Mouse (Mus musculus) adrenal gland (tissue): Measurements from ENCODE around the gene Pde4a.

Source experiments
- intact Hi-C: fragments of 180-260 bp; cut with DNase I; formaldehyde crosslinking; loops from one replicate; pipeline ENCODE4 v1.15.1; 2025
- long read RNA-seq, 2 experiments: library from polyadenylated mRNA; unstranded; transcript quantifications; one replicate each; pipeline ENCODE4 v2.0.0; 2020; ENCODE audit warnings: borderline replicate concordance in 1 of 2; ENCODE audit not compliant: insufficient replicate concordance in 1 of 2

Pde4a gene
- long read RNA-seq, experiment 1, partial matches to known transcripts: 2 of 4 reads
- long read RNA-seq, experiment 1, other reads (novel, unspliced or antisense): 2 of 4 reads
- long read RNA-seq, experiment 2, full-length matches to known transcripts: 2 of 6 reads
- long read RNA-seq, experiment 2, partial matches to known transcripts: 0 of 6 reads
- long read RNA-seq, experiment 2, other reads (novel, unspliced or antisense): 4 of 6 reads

- intact Hi-C loops: no loop called here
These were observed at the start of gene Pde4a for GRCm38 (mm10) chr9:21165041-21165951. Gene Pde4a (plus strand): TSS chr9:21165714.

- intact Hi-C loops: no loop called here
These were observed 48.4 kb upstream of the Pde4a start for GRCm38 (mm10) chr9:21117073-21117472.

- intact Hi-C loops: no loop called here
These were observed 44.0 kb upstream of the Pde4a start for GRCm38 (mm10) chr9:21121483-21121882.

- intact Hi-C loops: loop anchor here (5.0 kb wide), 1 partner anchor 33 kb away; the partner anchor contains the start of genes Gm38431 and Raver1
These were observed 40.7 kb upstream of the Pde4a start for GRCm38 (mm10) chr9:21124837-21125236.

GRCm38 (mm10) chr9:21125502-21126258, 39.8 kb upstream of the Pde4a start:
- intact Hi-C loops: loop anchor here (5.0 kb wide), 1 partner anchor 33 kb away; the partner anchor contains the start of genes Gm38431 and Raver1

GRCm38 (mm10) chr9:21126259-21126627, 39.3 kb upstream of the Pde4a start:
- intact Hi-C loops: loop anchor here (5.0 kb wide), 1 partner anchor 34 kb away; the partner anchor contains the start of genes Gm38431 and Raver1

GRCm38 (mm10) chr9:21131059-21131956, 34.2 kb upstream of the Pde4a start, which contains the start of gene Tyk2:
Gene Tyk2 (minus strand): TSS chr9:21131243.
- intact Hi-C loops: no loop called here

GRCm38 (mm10) chr9:21132102-21132775, 33.3 kb upstream of the Pde4a start:
- intact Hi-C loops: no loop called here

GRCm38 (mm10) chr9:21133064-21133707, 32.3 kb upstream of the Pde4a start:
- intact Hi-C loops: no loop called here

GRCm38 (mm10) chr9:21134595-21135328, 30.8 kb upstream of the Pde4a start:
- intact Hi-C loops: loop anchor here (5.0 kb wide), 2 partner anchors 102 to 227 kb away; partner anchors contain the start of gene Icam5

GRCm38 (mm10) chr9:21135329-21135890, 30.1 kb upstream of the Pde4a start:
- intact Hi-C loops: loop anchor here (5.0 kb wide), 2 partner anchors 103 to 228 kb away; partner anchors contain the start of gene Icam5

- intact Hi-C loops: loop anchor here (5.0 kb wide), 2 partner anchors 104 to 229 kb away; partner anchors contain the start of gene Icam5
These were observed 29.6 kb upstream of the Pde4a start for GRCm38 (mm10) chr9:21135941-21136381.

GRCm38 (mm10) chr9:21136401-21136800, 29.1 kb upstream of the Pde4a start:
- intact Hi-C loops: loop anchor here (5.0 kb wide), 2 partner anchors 104 to 229 kb away; partner anchors contain the start of gene Icam5

GRCm38 (mm10) chr9:21137229-21137628, 28.3 kb upstream of the Pde4a start:
- intact Hi-C loops: loop anchor here (5.0 kb wide), 2 partner anchors 105 to 230 kb away; partner anchors contain the start of gene Icam5

- intact Hi-C loops: loop anchor here (5.0 kb wide), 2 partner anchors 106 to 231 kb away; partner anchors contain the start of gene Icam5
These were observed 27.1 kb upstream of the Pde4a start for GRCm38 (mm10) chr9:21138386-21138785.

- intact Hi-C loops: no loop called here
These were observed 23.6 kb upstream of the Pde4a start for GRCm38 (mm10) chr9:21141922-21142321.

- intact Hi-C loops: no loop called here
These were observed 21.2 kb upstream of the Pde4a start for GRCm38 (mm10) chr9:21144361-21144760.

- intact Hi-C loops: no loop called here
These were observed 20.1 kb upstream of the Pde4a start for GRCm38 (mm10) chr9:21145431-21145830.
